Mouse (Mus musculus) cerebellum, adult 2 months (tissue): ENCODE data around the gene Gli3. TPM values are rescaled to one million over a fixed set of nuclear protein-coding genes. Genes with fewer than 3 reads are reported as not detected.

Experiments
- DNase-seq, 2 experiments: peaks; one replicate each; pipeline ENCODE4 v3.0.0; 2021
- H3K27ac ChIP-seq: fragments of 200-500 bp; 2 replicates; pipeline ENCODE4 v1.5.1; 2012; ENCODE audit warnings: low read length, control low read depth, inconsistent platforms; ENCODE audit not compliant: insufficient read depth
- H3K27me3 ChIP-seq: fragments of 200-500 bp; 2 replicates; pipeline ENCODE4 v1.6.1; 2012; ENCODE audit warnings: inconsistent platforms, mild to moderate bottlenecking, low read length, moderate library complexity; ENCODE audit not compliant: control insufficient read depth, insufficient read depth
- H3K4me1 ChIP-seq: fragments of 200-500 bp; 2 replicates; pipeline ENCODE4 v1.6.1; 2011; ENCODE audit warnings: low read length; ENCODE audit not compliant: control insufficient read depth, insufficient read depth
- H3K4me3 ChIP-seq: fragments of 200-500 bp; replicated peaks from 2 replicates; pipeline ENCODE3; 2011; ENCODE audit warnings: mild to moderate bottlenecking, low read depth, low read length, control low read depth; ENCODE audit not compliant: insufficient read depth
- CTCF ChIP-seq: fragments of 200-500 bp; IDR thresholded peaks from 2 replicates; pipeline ENCODE4 v1.5.1; 2011; ENCODE audit warnings: low read depth, mild to moderate bottlenecking, control low read depth, low read length, moderate library complexity, borderline replicate concordance; ENCODE audit not compliant: insufficient read depth
- POLR2A ChIP-seq: fragments of 200-500 bp; IDR thresholded peaks from 2 replicates; pipeline ENCODE4 v1.6.1; 2011; ENCODE audit warnings: low read length, control low read depth, borderline replicate concordance; ENCODE audit not compliant: insufficient read depth
- WGBS: fragments of 180-500 bp; shearing (Covaris S2); methylation state at CpG from one replicate; pipeline ENCODE4 v1.1.7; 2018; 5-methylcytosine and 5-hydroxymethylcytosine counted together
- polyA plus RNA-seq: library from polyadenylated mRNA; depleted of rRNA; stranded (reverse); fragments of >200 nt; gene quantifications from 2 replicates; pipeline ENCODE4 v1.2.3, GENCODE M21; 2012

Gli3 gene
- polyA plus RNA-seq, 1 experiment, result 2.4 TPM

GRCm38 (mm10) chr13:15599741-15600140 is 136.7 kb downstream of the Gli3 start:
- TF ChIP-seq CTCF (no peak), POLR2A (no peak)
- Histone ChIP-seq H3K27me3 (no peaks in the 10 kb centered on the region), H3K4me1 (no peaks in the 10 kb centered on the region), H3K4me3 (no peak overlapping the region), H3K27ac (no peak overlapping the region)
- DNase-seq, result no peak
- WGBS, result 69% methylated on average over 2 of the region's 2 CpGs

GRCm38 (mm10) chr13:15602161-15602560 is 139.1 kb downstream of the Gli3 start:
- Histone ChIP-seq H3K4me1 (no peaks in the 10 kb centered on the region), H3K27me3 (no peaks in the 10 kb centered on the region), H3K27ac (no peak overlapping the region), H3K4me3 (no peak overlapping the region)
- no peak for DNase-seq
- WGBS, result 36% methylated on average over 5 of the region's 5 CpGs
- TF ChIP-seq POLR2A, result no peak
- TF ChIP-seq CTCF, result no peak

GRCm38 (mm10) chr13:15602677-15603221 is 139.7 kb downstream of the Gli3 start:
- H3K27me3 ChIP-seq, result no peaks in the 10 kb centered on the region
- H3K4me3 ChIP-seq, result no peak overlapping the region
- WGBS, result 22% methylated on average over 4 of the region's 4 CpGs
- no peak for TF ChIP-seq POLR2A
- no peak for TF ChIP-seq CTCF
- H3K4me1 ChIP-seq, result no peaks in the 10 kb centered on the region
- H3K27ac ChIP-seq, result no peak overlapping the region
- DNase-seq, result no peak

- DNase-seq, result no peak
- H3K27me3 ChIP-seq, result no peaks in the 10 kb centered on the region
- H3K4me1 ChIP-seq, result no peaks in the 10 kb centered on the region
- no peak for TF ChIP-seq CTCF
- TF ChIP-seq POLR2A, result no peak
- H3K27ac ChIP-seq, result no peak overlapping the region
- whole genome bisulfite sequencing, result 47% methylated on average over 6 of the region's 6 CpGs
- no peak overlapping the region for H3K4me3 ChIP-seq
Measured at GRCm38 (mm10) chr13:15604074-15604473, 141.0 kb downstream of the Gli3 start.

DNA sequence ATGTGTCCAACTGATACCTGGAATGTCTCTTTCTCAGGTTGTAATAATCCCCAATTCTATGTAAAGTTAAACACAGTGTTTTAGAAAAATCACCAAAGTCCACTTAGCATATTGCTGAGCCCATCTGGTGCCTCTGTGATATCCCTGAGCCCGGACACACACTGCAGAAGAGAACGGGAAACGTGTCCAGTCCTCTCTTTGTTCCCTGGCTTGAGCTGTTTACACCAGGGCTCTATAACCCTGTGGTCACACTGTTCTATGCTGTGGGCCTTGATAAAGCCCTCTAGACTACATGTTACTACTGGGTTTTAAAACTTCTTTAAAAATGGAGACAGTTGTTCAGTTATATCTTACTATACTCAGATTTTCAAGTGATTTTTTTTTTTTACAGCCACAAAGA is 154.4 kb downstream of the Gli3 start:
- Histone ChIP-seq H3K4me1 (no peaks in the 10 kb centered on the region), H3K27me3 (no peaks in the 10 kb centered on the region), H3K4me3 (no peak overlapping the region), H3K27ac (no peak overlapping the region)
- DNase-seq, result no peak
- TF ChIP-seq CTCF (no peak), POLR2A (no peak)
- 39% methylated on average over 3 of the region's 3 CpGs for whole genome bisulfite sequencing

GRCm38 (mm10) chr13:15618051-15618692 is 155.1 kb downstream of the Gli3 start:
- 64% methylated on average over 5 of the region's 5 CpGs for WGBS
- no peak for DNase-seq
- H3K27ac ChIP-seq, result no peak overlapping the region
- H3K4me3 ChIP-seq, result no peak overlapping the region
- H3K4me1 ChIP-seq, result no peaks in the 10 kb centered on the region
- TF ChIP-seq POLR2A (no peak), CTCF (no peak)
- H3K27me3 ChIP-seq, result no peaks in the 10 kb centered on the region

DNA sequence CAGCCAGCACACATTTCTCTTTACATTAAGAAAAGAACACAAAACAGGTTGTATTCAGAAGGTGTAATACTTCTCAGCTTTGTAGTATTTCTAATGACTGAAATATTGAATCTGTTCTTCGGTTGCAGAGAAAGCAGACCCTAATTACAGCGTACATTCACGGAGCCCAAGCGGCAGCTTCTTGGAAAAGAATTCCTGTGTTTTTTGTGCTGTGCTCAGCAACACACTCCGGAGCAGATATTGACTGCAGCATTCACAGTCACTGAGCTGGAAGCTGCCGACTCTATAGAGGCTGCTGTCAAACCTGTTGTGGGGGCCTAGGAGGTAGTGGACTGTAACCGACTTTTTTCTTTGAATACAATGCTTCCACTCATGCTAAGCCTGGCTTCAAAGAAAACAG is 158.0 kb downstream of the Gli3 start:
- H3K27ac ChIP-seq, result no peak overlapping the region
- no peak for TF ChIP-seq POLR2A
- no peak for TF ChIP-seq CTCF
- no peak for DNase-seq

DNA sequence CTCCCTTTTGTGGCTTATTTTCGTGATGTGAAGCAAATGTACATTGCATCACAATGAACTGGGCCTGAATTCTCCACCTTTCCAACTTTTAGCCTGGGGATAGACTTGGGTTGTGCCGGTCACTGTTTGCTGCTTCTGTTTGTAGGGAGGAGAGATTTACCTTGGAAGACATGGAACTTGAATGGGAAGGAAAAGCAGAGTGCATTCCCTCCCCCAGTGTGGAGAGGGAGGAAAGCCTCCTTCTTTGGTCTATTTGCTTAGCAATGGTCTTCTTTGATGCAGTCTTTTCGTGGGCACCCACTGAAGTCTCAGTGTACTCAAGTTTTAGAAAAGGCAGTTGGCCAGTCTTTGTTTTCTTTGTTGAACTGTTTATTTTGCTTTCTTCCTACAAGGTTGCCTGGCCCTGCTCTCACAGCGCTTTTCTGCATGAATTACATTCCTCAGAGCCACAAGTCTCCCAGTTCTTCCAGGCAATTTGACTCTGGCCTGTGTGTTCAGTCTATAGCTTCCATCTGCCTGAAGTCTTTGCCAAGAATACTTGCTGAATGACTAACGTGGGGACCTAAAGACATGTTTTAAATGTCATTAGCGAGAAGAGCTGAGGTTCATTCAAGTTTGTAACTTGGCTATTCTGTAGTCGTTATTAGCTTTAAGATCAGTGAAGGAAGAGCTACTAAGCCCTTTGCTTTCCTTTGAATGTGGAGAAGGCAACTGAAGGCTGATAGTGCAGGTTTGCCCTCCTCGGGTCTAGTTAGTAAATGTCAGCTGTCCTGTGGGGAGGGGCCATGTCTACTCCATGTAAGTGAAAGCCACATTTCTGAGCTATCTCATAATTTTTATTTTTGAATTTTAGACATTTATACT is 161.7 kb downstream of the Gli3 start:
- TF ChIP-seq POLR2A (no peak), CTCF (no peak)
- Histone ChIP-seq H3K27me3 (no peaks in the 10 kb centered on the region), H3K27ac (no peak overlapping the region), H3K4me1 (no peaks in the 10 kb centered on the region), H3K4me3 (no peak overlapping the region)
- 21% methylated on average over 8 of the region's 8 CpGs for WGBS
- no peak for DNase-seq

More for the DNA sequence above, 158.0 kb downstream of the Gli3 start:
- Histone ChIP-seq H3K4me3 (no peak overlapping the region), H3K4me1 (no peaks in the 10 kb centered on the region), H3K27me3 (no peaks in the 10 kb centered on the region)
- WGBS, result 21% methylated on average over 7 of the region's 7 CpGs
